Mouse (Mus musculus) myocyte (in vitro differentiated cells): Measurements from ENCODE around the gene Plxna2. TPM values are rescaled to one million over a fixed set of nuclear protein-coding genes. Genes with fewer than 3 reads are reported as not detected.

ENCODE experiments used
- H3K27me3 ChIP-seq: one replicate; pipeline ENCODE4 v1.6.1; 2011; ENCODE audit not compliant: control insufficient read depth, insufficient read depth, insufficient read length
- H3K36me3 ChIP-seq: one replicate; pipeline ENCODE4 v1.6.1; 2011; ENCODE audit not compliant: control insufficient read depth, insufficient read depth
- H3K4me2 ChIP-seq: one replicate; pipeline ENCODE4 v1.6.1; 2011; ENCODE audit warnings: low read depth, control low read depth
- H3K4me3 ChIP-seq: one replicate; pipeline ENCODE4 v1.5.1; 2011; ENCODE audit warnings: mild to moderate bottlenecking, control low read depth, moderate library complexity
- H3K79me2 ChIP-seq: one replicate; pipeline ENCODE4 v1.6.1; 2011; ENCODE audit not compliant: control insufficient read depth, insufficient read depth
- H3ac ChIP-seq: one replicate; pipeline ENCODE4 v1.6.1; 2011; ENCODE audit not compliant: control insufficient read depth, insufficient read length
- CEBPB ChIP-seq: IDR thresholded peaks from 2 replicates; pipeline ENCODE4 v1.6.1; 2011; ENCODE audit warnings: mild to moderate bottlenecking, moderate library complexity; ENCODE audit not compliant: poor library complexity, insufficient read depth, severe bottlenecking
- E2F4 ChIP-seq: IDR thresholded peaks from one replicate; pipeline ENCODE4 v1.6.1; 2011; ENCODE audit warnings: mild to moderate bottlenecking, control low read depth, moderate library complexity; ENCODE audit not compliant: insufficient read depth
- MAX ChIP-seq: IDR thresholded peaks from one replicate; pipeline ENCODE4 v1.6.1; 2011; ENCODE audit warnings: low read depth, mild to moderate bottlenecking, control low read depth
- MYOD1 ChIP-seq, 3 experiments: IDR thresholded peaks; one replicate each; pipeline ENCODE4 v1.6.1; 2011; ENCODE audit warnings: control low read depth in 2 of 3, low read depth in 2 of 3, mild to moderate bottlenecking in 2 of 3, moderate library complexity in 1 of 3; ENCODE audit not compliant: insufficient read length in 2 of 3, control insufficient read depth in 1 of 3
- MYOG ChIP-seq, 3 experiments: IDR thresholded peaks; one replicate each; pipeline ENCODE4 v1.6.1; 2011; ENCODE audit warnings: control low read depth in 2 of 3, low read depth in 2 of 3, mild to moderate bottlenecking in 2 of 3; ENCODE audit not compliant: insufficient read length in 2 of 3, control insufficient read depth in 1 of 3, insufficient read depth in 1 of 3
- POLR2A ChIP-seq: IDR thresholded peaks from one replicate; pipeline ENCODE4 v1.6.1; 2011; ENCODE audit warnings: low read depth, mild to moderate bottlenecking, control low read depth, moderate library complexity; ENCODE audit not compliant: insufficient read length
- POLR2AphosphoS2 ChIP-seq: IDR thresholded peaks from one replicate; pipeline ENCODE4 v1.6.1; 2011; ENCODE audit warnings: low read depth, control low read depth; ENCODE audit not compliant: insufficient read length
- REST ChIP-seq: IDR thresholded peaks from one replicate; pipeline ENCODE4 v1.6.1; 2011; ENCODE audit warnings: mild to moderate bottlenecking, control low read depth, moderate library complexity; ENCODE audit not compliant: insufficient read depth, insufficient read length
- SRF ChIP-seq: IDR thresholded peaks from one replicate; pipeline ENCODE4 v1.6.1; 2011; ENCODE audit warnings: low read depth; ENCODE audit not compliant: control insufficient read depth, insufficient read length
- TCF12 ChIP-seq: IDR thresholded peaks from one replicate; pipeline ENCODE4 v1.6.1; 2011; ENCODE audit warnings: mild to moderate bottlenecking, control low read depth; ENCODE audit not compliant: poor library complexity, insufficient read depth, severe bottlenecking
- TCF3 ChIP-seq: IDR thresholded peaks from one replicate; pipeline ENCODE4 v1.6.1; 2011; ENCODE audit warnings: low read depth, control low read depth; ENCODE audit not compliant: insufficient read length
- USF1 ChIP-seq: IDR thresholded peaks from one replicate; pipeline ENCODE4 v1.6.1; 2011; ENCODE audit warnings: low read depth, mild to moderate bottlenecking, control low read depth, moderate library complexity
- polyA plus RNA-seq: library from polyadenylated mRNA; unstranded; fragments of >200 nt; fragmentation: generic; extraction: Trizol; gene quantifications from one replicate; pipeline ENCODE4 v1.2.1, GENCODE M21; 2012; ENCODE audit warnings: missing spikeins

Gene Plxna2
- polyA plus RNA-seq, 1 experiment: 3.6 TPM

DNA sequence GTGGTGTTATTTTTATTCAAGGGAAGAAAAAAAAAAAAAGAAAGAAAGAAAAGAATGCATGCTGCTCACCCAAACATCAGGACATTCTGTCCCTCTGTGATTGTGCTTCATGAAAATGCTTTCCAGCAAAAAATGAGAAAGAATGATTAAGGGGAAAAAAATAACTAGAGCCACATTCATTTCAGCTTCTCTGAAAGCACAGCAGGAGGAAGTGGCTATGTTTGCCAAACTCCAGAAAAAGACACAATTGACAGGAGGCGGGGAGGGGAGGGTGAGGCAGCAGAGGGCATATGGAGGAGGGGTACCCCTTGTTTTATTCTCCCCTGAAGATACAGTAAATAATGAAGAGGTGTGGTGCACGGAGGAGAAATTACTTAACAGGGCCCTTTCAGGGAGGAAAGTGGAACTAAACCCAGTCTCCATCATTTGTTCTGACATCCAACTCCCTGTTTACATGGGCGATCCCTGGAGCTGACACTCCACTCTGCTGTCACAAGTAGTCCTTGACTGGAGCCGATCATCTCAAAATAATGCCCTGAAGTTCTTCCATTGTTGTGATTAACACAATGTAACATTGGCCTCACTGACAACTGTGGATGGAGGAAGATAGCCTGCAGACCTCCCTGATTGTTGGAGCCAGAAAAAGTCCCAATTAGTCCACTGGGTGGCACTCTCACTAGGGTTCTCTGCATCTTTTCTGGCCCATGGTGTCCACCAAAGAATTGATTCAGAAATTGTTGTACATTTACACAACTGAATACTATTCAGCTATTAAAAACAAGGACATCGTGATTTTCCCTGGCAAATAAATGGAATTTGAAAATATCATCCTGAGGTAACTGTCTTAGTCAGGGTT, 10.4 kb upstream of the Plxna2 start:
- Histone ChIP-seq H3K36me3 (no peaks in the 10 kb centered on the region), H3K4me3 (no peak overlapping the region), H3ac (no peak overlapping the region), H3K79me2 (no peaks in the 10 kb centered on the region), H3K27me3 (no peaks in the 10 kb centered on the region), H3K4me2 (no peak overlapping the region)
- TF ChIP-seq CEBPB: no peak

- no peak overlapping the region for H3K4me3 ChIP-seq
- H3K4me2 ChIP-seq: no peak overlapping the region
- no peak overlapping the region for H3ac ChIP-seq
- no peaks in the 10 kb centered on the region for H3K79me2 ChIP-seq
- no peaks in the 10 kb centered on the region for H3K27me3 ChIP-seq
- TF ChIP-seq MYOG (IDR thresholded peaks at IDR 0.05; ENCODE audit: control insufficient read depth in 1 of 3, insufficient read depth in 1 of 3, insufficient read length in 2 of 3, low read depth in 2 of 3) (no peak), USF1 (no peak), MAX (no peak), TCF12 (no peak), E2F4 (no peak), SRF (no peak), POLR2A (no peak), TCF3 (no peak), REST (no peak), CEBPB (no peak), POLR2AphosphoS2 (no peak), MYOD1 (IDR thresholded peaks at IDR 0.05; ENCODE audit: control insufficient read depth in 1 of 3, insufficient read length in 2 of 3, low read depth in 2 of 3) (no peak)
- no peaks in the 10 kb centered on the region for H3K36me3 ChIP-seq
These were observed 7.5 kb upstream of the Plxna2 start for GRCm38 (mm10) chr1:194610516-194610915.

DNA sequence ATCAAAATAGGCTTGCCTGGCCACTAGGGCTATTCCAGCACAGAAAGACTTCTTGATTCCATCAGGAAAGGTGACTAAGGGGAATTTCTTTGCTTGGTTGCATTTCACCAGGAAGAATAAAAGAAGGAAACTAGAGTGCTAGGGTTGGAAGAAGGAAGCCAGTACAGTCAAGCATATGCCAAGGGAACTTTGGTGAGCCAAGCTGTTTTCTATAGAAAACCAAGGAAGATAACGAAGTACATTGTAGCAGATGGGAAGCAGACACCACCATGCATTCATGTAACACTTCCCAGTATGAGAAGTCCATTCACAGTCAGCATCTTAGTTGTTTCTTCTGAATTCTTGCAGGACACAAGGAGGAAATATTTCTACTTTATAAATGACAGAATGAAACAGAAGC, 5.4 kb upstream of the Plxna2 start:
- no peaks in the 10 kb centered on the region for H3K36me3 ChIP-seq
- no peak overlapping the region for H3K4me3 ChIP-seq
- TF ChIP-seq REST: no peak
- TF ChIP-seq POLR2A: no peak
- TF ChIP-seq POLR2AphosphoS2: no peak
- TF ChIP-seq MYOG (IDR thresholded peaks at IDR 0.05; ENCODE audit: control insufficient read depth in 1 of 3, insufficient read depth in 1 of 3, insufficient read length in 2 of 3, low read depth in 2 of 3): no peak
- no peak for TF ChIP-seq USF1
- TF ChIP-seq MAX: no peak
- H3K4me2 ChIP-seq: no peak overlapping the region
- H3K79me2 ChIP-seq: no peaks in the 10 kb centered on the region
- H3ac ChIP-seq: no peak overlapping the region
- no peaks in the 10 kb centered on the region for H3K27me3 ChIP-seq

- Histone ChIP-seq H3K4me3 (no peak overlapping the region), H3K4me2 (no peak overlapping the region), H3ac (no peak overlapping the region), H3K27me3 (no peaks in the 10 kb centered on the region), H3K79me2 (no peaks in the 10 kb centered on the region), H3K36me3 (no peaks in the 10 kb centered on the region)
- TF ChIP-seq MAX (no peak), TCF12 (no peak), CEBPB (no peak), MYOG (IDR thresholded peaks at IDR 0.05; ENCODE audit: control insufficient read depth in 1 of 3, insufficient read depth in 1 of 3, insufficient read length in 2 of 3, low read depth in 2 of 3) (no peak), USF1 (no peak), REST (no peak), POLR2AphosphoS2 (no peak), POLR2A (no peak), MYOD1 (IDR thresholded peaks at IDR 0.05; ENCODE audit: control insufficient read depth in 1 of 3, insufficient read length in 2 of 3, low read depth in 2 of 3) (no peak), E2F4 (no peak), TCF3 (no peak), SRF (no peak)
These were observed 4.7 kb upstream of the Plxna2 start for GRCm38 (mm10) chr1:194613271-194613834.
